ENCODE assay signal across 18 mouse cellular contexts in the genomic region with DNA sequence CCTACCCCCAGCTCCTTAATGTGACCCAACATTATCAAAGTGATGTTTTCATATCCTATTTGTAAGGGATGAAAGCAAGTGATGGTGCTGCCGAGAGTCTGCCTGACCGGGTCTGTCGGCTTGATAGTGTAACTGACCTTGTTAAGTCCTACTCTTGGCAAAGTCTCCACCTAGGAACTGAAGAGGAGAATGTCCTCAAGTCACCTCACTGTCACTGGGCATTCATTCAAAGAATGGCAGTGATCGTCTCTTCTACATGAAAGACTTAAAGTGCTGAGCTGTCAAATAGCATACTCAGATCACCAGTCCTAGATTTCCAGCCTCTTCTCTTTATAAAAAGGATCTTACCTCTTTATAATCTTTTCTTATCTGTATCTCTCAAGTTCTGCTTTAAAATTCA.
"Had no signal": no experiment of that assay in that cellular context is flagged by ENCODE, and none has a peak within 500 bp of the region (broad histone marks: within the 10 kb centered on the region; RNA-seq: fewer than 3 reads in every experiment).

No protein-coding gene starts in this region.

- ATAC-seq: hindbrain, embryonic 16.5 days; inflammation-experienced regulatory T-cells, adult 6 months; intestine, embryonic 15.5 days; intestine, postnatal 0 days; liver, postnatal 0 days had no signal

- DNase-seq: gastrocnemius, adult 2 months; gastrocnemius, postnatal 10 days; gastrocnemius, postnatal 25 days; heart, adult 2 months; heart, postnatal 14 days; heart, postnatal 36 days; kidney, adult 18-20 months; kidney, adult 8-10 months; kidney, postnatal 10 days; kidney, postnatal 25 days; kidney, postnatal 4 days; liver; liver, embryonic 13.5 days; liver, postnatal 0 days had no signal
